Mouse (Mus musculus) mesoderm, embryonic 11.5 days (tissue): ENCODE data around the gene Lexm.

Experiments
- DNase-seq: peaks from one replicate; pipeline ENCODE4 v3.0.0-alpha.2; 2012; ENCODE audit warnings: low read depth, low spot score

Gene Lexm

GRCm38 (mm10) chr4:106582428-106583153 is 34.5 kb downstream of the Lexm start:
- no peak for DNase-seq

DNA sequence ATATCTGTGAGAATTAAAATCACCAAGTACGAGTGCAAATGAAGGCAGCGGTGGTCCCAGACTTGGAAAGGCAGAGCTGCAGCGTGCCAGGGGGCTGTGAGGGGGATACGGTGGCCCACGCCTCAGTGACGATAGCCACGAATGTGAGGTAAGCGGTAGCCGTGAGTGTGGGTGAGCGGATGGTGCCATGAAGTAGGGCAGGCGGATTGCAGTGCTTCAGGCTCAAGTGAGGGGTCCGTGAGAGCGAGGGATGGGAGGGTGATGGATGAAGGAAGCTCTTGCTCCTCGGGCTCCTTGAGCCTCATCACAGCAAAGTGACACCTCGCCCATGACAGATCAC is 35.2 kb downstream of the Lexm start:
- no peak for DNase-seq

- DNase-seq = no peak
Measured at GRCm38 (mm10) chr4:106581176-106581864, 35.7 kb downstream of the Lexm start.

GRCm38 (mm10) chr4:106577511-106577910 is 39.5 kb downstream of the Lexm start:
- no peak for DNase-seq

- DNase-seq = no peak
Measured at GRCm38 (mm10) chr4:106575022-106575421, 42.0 kb downstream of the Lexm start.

GRCm38 (mm10) chr4:106571081-106571724 is 45.8 kb downstream of the Lexm start:
- no peak for DNase-seq

DNA sequence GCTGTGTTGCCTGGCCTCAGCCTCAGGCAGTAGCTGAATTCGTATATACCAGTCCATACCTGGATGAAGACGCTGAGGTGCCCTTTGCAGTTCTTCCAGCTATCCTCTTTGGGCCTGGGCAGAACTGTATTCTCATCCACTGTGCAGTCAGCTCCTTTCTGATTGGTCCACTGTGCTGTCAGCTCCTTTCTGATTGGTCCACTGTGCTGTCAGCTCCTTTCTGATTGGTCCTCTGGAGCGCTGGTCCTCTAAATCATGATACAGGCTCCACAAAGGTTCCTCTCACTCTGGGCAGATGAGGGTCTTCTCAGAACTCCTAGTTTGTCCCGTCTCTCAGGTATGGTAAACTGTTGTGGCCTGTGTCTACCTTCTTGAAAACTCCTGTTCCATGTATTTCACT is 47.4 kb downstream of the Lexm start:
- peak; percentile 22 for DNase-seq

DNA sequence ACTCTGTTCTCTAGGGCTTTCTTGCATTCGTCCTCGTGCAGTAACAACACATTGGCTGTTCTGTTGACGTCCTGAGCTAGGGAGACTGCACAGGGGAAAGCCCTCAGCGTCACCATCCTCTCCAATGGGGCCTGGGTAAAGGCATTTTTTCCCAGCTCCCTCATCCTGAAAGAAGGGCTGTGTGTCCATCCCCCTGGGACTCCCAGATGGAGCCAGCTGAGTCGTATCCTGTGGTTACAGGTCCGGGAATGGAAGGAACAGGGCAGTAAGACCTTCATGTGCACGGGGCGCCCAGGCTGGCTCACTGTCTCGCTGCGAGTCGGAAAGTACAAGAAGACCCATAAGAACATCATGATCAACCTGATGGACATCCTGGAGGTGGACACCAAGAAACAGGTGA is 52.9 kb downstream of the Lexm start:
- no peak for DNase-seq

GRCm38 (mm10) chr4:106562837-106563790 is 53.9 kb downstream of the Lexm start:
- DNase-seq = peak; percentile 39

DNA sequence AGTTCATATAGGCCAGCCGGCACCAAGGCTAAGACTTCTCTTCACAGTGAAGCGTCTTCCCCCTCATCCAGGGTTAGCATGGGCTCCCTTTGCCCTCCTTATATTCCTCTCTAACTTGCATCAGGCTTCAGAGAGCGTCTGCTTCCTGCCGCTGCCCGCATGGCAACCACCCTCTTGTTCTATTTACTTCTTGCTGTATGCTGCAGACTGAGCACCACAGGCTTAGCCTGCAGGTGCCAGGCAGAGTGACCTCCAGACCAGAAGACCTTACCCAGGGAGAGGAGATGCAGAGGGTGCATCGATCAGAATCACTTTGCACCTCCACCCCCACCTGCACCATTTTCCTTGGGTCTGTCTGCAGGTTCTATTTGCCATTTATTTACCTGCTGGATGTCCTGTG is 55.0 kb downstream of the Lexm start:
- DNase-seq = no peak

DNA sequence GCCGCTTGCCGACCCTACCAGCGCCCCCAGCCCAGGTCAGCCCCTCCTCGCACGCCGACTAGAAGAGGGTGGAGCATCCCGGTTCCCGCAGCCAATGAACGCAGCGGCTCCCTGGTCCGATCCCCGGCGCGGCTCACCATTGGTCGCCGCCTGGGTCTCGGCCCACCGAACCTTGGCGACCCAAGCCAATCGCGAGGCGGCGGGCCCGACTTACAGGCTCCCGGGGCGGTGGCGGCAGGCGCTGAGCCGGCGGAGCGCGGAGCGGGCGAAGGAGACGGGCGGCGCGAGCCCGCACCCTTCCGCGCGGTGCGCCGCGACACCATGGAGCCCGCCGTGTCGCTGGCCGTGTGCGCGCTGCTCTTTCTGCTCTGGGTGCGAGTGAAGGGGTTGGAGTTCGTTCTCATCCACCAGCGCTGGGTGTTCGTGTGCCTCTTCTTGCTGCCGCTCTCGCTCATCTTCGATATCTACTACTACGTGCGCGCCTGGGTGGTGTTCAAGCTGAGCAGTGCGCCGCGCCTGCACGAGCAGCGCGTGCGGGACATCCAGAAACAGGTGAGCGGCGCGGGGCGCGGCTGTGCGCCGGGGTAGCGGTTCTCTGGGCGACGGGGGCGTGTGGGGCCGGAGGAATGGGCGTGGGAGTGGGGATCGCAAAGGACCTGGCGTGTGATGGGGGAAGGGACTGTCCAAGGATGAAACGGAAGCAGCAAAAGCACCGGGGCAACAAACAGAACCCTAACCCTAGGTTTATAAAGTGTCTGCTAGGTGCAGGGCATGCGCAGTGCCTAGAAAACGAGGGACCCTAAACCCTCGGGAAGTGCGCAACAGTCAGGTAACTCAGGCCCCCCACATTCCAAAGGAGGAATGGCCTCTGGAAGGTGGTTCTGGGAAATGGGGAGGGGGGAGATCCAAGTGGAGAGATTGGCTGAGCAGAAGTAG is 55.9 kb downstream of the Lexm start, which contains the start of gene Dhcr24:
Gene Dhcr24, plus strand, starts transcription at position 193 of the 936 bp plus-strand sequence.
- peak; percentile 96 for DNase-seq

DNA sequence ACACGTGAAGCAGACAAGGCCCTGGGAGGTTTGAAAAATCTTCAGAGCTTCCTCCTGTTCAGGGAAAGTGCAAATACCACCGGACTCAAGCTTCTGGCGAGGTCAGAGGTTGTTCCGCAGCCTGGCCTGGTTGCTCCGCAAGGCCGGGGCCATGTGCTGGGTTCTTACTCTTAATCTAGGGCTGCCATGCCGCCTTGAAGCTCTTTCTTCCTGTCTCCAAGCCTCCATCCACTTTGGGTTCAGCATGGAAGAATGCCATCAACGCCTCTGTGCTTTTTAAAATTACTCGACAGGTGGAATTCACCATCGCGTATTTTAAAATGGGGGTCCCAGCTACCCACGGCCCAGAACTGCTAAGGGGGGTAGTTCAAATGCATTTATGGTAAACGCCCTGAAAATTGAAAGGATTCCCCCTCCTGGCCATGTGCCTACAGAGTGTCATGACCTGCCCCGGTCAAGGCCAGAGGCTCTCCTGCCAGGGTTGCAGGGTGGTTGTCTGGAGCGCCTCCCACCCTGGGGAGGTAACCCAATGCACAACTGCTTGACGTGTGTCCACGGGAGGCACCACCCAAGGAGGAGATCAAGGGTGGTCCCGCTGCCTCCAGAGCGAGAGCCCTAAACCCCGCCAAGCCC is 56.7 kb downstream of the Lexm start:
- no peak for DNase-seq

- DNase-seq = peak; percentile 8
Measured at GRCm38 (mm10) chr4:106559343-106560212, 57.5 kb downstream of the Lexm start.

DNA sequence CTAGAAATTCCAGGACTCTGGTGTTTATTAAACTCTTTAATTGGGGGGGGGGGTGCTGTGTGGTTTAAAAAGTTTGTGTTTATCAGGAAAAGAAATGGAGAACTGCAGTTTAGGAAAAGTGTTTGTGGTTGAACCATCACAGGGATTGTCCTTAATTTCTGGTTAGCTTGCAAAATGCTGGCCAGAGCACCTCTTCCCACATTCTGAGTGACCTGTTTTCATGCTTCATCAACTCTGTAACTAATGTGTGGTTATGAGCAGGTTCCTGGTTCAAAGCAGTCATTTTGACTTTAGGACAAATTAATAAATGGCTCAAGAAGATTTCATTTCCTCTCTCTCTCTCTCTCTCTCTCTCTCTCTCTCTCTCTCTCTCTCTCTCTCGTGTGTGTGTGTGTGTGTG is 59.1 kb downstream of the Lexm start:
- DNase-seq = no peak

GRCm38 (mm10) chr4:106557262-106557661 is 59.8 kb downstream of the Lexm start:
- DNase-seq = no peak

GRCm38 (mm10) chr4:106550516-106551166 is 66.4 kb downstream of the Lexm start:
- DNase-seq = no peak

GRCm38 (mm10) chr4:106548113-106548512 is 68.9 kb downstream of the Lexm start:
- DNase-seq = no peak

DNA sequence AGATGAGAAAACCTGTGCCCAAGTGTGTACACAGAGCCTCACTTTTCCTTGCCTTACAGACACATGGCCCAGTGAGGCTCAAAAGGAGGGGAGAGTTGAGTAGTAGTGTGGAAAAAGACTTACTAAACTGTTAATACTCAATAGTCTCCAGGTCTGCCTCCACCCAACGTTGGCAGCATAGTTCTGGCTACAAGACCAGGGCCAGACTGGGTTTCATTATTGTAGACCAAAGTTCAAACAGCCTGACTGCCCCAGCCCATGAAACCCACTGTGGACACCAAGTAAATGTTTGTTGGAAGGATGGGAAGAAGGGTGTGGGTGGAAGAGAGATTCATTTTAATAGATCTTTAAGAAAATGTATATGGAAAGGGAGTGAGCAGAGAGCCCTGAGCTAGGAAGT is 70.1 kb downstream of the Lexm start:
- DNase-seq = no peak
